Mouse (Mus musculus) embryonic fibroblast, embryonic 13.5 days (primary cell): ENCODE measurements around the gene Nabp1.

ENCODE experiments used
- CTCF ChIP-seq: IDR thresholded peaks from 2 replicates; pipeline ENCODE4 v1.5.1; 2011; ENCODE audit warnings: mild to moderate bottlenecking, control low read depth, low read length, moderate library complexity, borderline replicate concordance; ENCODE audit not compliant: insufficient read depth
- POLR2A ChIP-seq: IDR thresholded peaks from 2 replicates; pipeline ENCODE4 v1.6.1; 2011; ENCODE audit warnings: low read depth, mild to moderate bottlenecking, control low read depth, low read length, moderate library complexity

GRCm38 (mm10) chr1:51458731-51459450, 19.3 kb downstream of the Nabp1 start:
- no peak for TF ChIP-seq POLR2A
- no peak for TF ChIP-seq CTCF
